Mouse (Mus musculus) limb, embryonic 14.5 days (tissue): ENCODE results near the gene Irf1. TPM values are rescaled to one million over a fixed set of nuclear protein-coding genes. Genes with fewer than 3 reads are reported as not detected.

ENCODE experiments used
- ATAC-seq: fragments of 200-750 bp; cut with Nextera tagmentation; 2 replicates; pipeline ENCODE4 v1.8.0; 2017; ENCODE audit warnings: low read depth, moderate number of reproducible peaks, moderate TSS enrichment; ENCODE audit not compliant: low FRiP score
- DNase-seq: peaks from one replicate; pipeline ENCODE4 v3.0.0-alpha.2; 2015; ENCODE audit warnings: low spot score
- H3K27ac ChIP-seq: fragments of 300-500 bp; sonication (generic); replicated peaks from 2 replicates; pipeline ENCODE4 v1.5.1; 2014; ENCODE audit warnings: low read depth, mild to moderate bottlenecking, low read length, moderate library complexity, mixed read lengths
- H3K27me3 ChIP-seq: fragments of 300-500 bp; sonication (generic); 2 replicates; pipeline ENCODE4 v1.6.1; 2014; ENCODE audit warnings: low read length, mixed read lengths; ENCODE audit not compliant: control insufficient read depth, insufficient read depth
- H3K36me3 ChIP-seq: fragments of 300-500 bp; sonication (generic); 2 replicates; pipeline ENCODE4 v1.6.1; 2014; ENCODE audit warnings: mild to moderate bottlenecking, low read length, moderate library complexity, mixed read lengths; ENCODE audit not compliant: control insufficient read depth, insufficient read depth
- H3K4me1 ChIP-seq: fragments of 300-500 bp; sonication (generic); 2 replicates; pipeline ENCODE4 v1.6.1; 2014; ENCODE audit warnings: antibody characterized with exemption, low read length, mixed read lengths; ENCODE audit not compliant: control insufficient read depth, insufficient read depth
- H3K4me2 ChIP-seq: fragments of 300-500 bp; sonication (generic); replicated peaks from 2 replicates; pipeline ENCODE4 v1.6.1; 2014; ENCODE audit warnings: low read depth, mild to moderate bottlenecking, low read length, moderate library complexity; ENCODE audit not compliant: severe bottlenecking
- H3K4me3 ChIP-seq: fragments of 300-500 bp; sonication (generic); replicated peaks from 2 replicates; pipeline ENCODE4 v1.5.1; 2014; ENCODE audit warnings: low read length
- H3K9ac ChIP-seq: fragments of 300-500 bp; sonication (generic); 2 replicates; pipeline ENCODE4 v1.6.1; 2014; ENCODE audit warnings: mild to moderate bottlenecking, low read depth, low read length, moderate library complexity; ENCODE audit not compliant: severe bottlenecking
- H3K9me3 ChIP-seq: fragments of 300-500 bp; sonication (generic); 2 replicates; pipeline ENCODE4 v1.6.1; 2016; ENCODE audit warnings: low read length; ENCODE audit not compliant: control insufficient read depth
- POLR2A ChIP-seq: fragments of 200-500 bp; IDR thresholded peaks from 2 replicates; pipeline ENCODE4 v1.8.0; 2012; ENCODE audit warnings: inconsistent platforms, mild to moderate bottlenecking, moderate library complexity, borderline replicate concordance; ENCODE audit not compliant: insufficient read depth, insufficient read length; ENCODE audit errors: extremely low read depth
- WGBS: fragments of 180-500 bp; shearing (Covaris S2); extraction: QIAGEN DNeasy Blood & Tissue Kit; methylation state at CpG from one replicate; pipeline ENCODE4 v1.1.7; 2014; 5-methylcytosine and 5-hydroxymethylcytosine counted together
- polyA plus RNA-seq, 2 experiments: library from polyadenylated mRNA; depleted of rRNA in 1 of 2; stranded (reverse) in 1 of 2; unstranded in 1 of 2; fragments of >200 nt; fragmentation: Nextera tagmentation in 1 of 2; extraction: Ambion mirVana in 1 of 2; gene quantifications; 2 replicates each; pipeline versions ENCODE4 v1.2.1 to v1.2.3; 2012 to 2014

Gene Irf1
- polyA plus RNA-seq, 2 experiments: 11.8 to 16.8 TPM

GRCm38 (mm10) chr11:53778455-53778854, 8.6 kb downstream of the Irf1 start:
- no peak overlapping the region for H3K9ac ChIP-seq
- no peak overlapping the region for H3K4me2 ChIP-seq
- no peak for DNase-seq
- H3K4me3 ChIP-seq: no peak overlapping the region
- no peak for ATAC-seq
- H3K27ac ChIP-seq: no peak overlapping the region
- WGBS: 59% methylated on average over 5 of the region's 5 CpGs
- peaks cover 45% of the 10 kb centered on the region for H3K36me3 ChIP-seq
- no peak for TF ChIP-seq POLR2A
- no peaks in the 10 kb centered on the region for H3K9me3 ChIP-seq
- H3K4me1 ChIP-seq: no peaks in the 10 kb centered on the region; the same call in 1 of the 2 replicates
- no peaks in the 10 kb centered on the region for H3K27me3 ChIP-seq

GRCm38 (mm10) chr11:53779808-53780207, 10.0 kb downstream of the Irf1 start:
- peaks cover 33% of the 10 kb centered on the region for H3K36me3 ChIP-seq
- 79% methylated on average over 2 of the region's 2 CpGs for WGBS
- H3K27me3 ChIP-seq: no peaks in the 10 kb centered on the region
- H3K9ac ChIP-seq: no peak overlapping the region
- ATAC-seq (no peak), DNase-seq (no peak)
- no peaks in the 10 kb centered on the region for H3K9me3 ChIP-seq
- H3K27ac ChIP-seq: no peak overlapping the region
- no peak for TF ChIP-seq POLR2A
- no peak overlapping the region for H3K4me2 ChIP-seq
- no peak overlapping the region for H3K4me3 ChIP-seq
- H3K4me1 ChIP-seq: no peaks in the 10 kb centered on the region; the same call in 1 of the 2 replicates

- 65% methylated on average over 3 of the region's 3 CpGs for WGBS
- Histone ChIP-seq H3K36me3 (peaks cover 28% of the 10 kb centered on the region), H3K9me3 (no peaks in the 10 kb centered on the region), H3K4me3 (no peak overlapping the region), H3K4me1 (no peaks in the 10 kb centered on the region; the same call in 1 of the 2 replicates), H3K27me3 (no peaks in the 10 kb centered on the region), H3K9ac (no peak overlapping the region), H3K27ac (no peak overlapping the region), H3K4me2 (no peak overlapping the region)
- no peak for TF ChIP-seq POLR2A
- ATAC-seq (no peak), DNase-seq (no peak)
Measured at GRCm38 (mm10) chr11:53780262-53780661, 10.4 kb downstream of the Irf1 start.

GRCm38 (mm10) chr11:53781201-53781775, 11.5 kb downstream of the Irf1 start:
- Histone ChIP-seq H3K36me3 (peaks cover 18% of the 10 kb centered on the region), H3K4me3 (no peak overlapping the region), H3K27ac (no peak overlapping the region), H3K4me2 (no peak overlapping the region), H3K27me3 (no peaks in the 10 kb centered on the region), H3K9me3 (no peaks in the 10 kb centered on the region), H3K4me1 (no peaks in the 10 kb centered on the region; the same call in 1 of the 2 replicates), H3K9ac (no peak overlapping the region)
- no peak for TF ChIP-seq POLR2A
- ATAC-seq: no peak
- WGBS: 91% methylated on average over 4 of the region's 4 CpGs
- DNase-seq: no peak

GRCm38 (mm10) chr11:53781964-53782363, 12.2 kb downstream of the Irf1 start:
- peaks cover 11% of the 10 kb centered on the region for H3K36me3 ChIP-seq

More at GRCm38 (mm10) chr11:53781964-53782363, 12.2 kb downstream of the Irf1 start:
- TF ChIP-seq POLR2A: no peak
- Histone ChIP-seq H3K9ac (no peak overlapping the region), H3K4me3 (no peak overlapping the region), H3K9me3 (no peaks in the 10 kb centered on the region), H3K4me1 (no peaks in the 10 kb centered on the region; the same call in 1 of the 2 replicates), H3K4me2 (no peak overlapping the region), H3K27ac (no peak overlapping the region), H3K27me3 (no peaks in the 10 kb centered on the region)
- 79% methylated on average over 7 of the region's 7 CpGs for WGBS
- DNase-seq (no peak), ATAC-seq (no peak)
